Mouse (Mus musculus): ENCODE measurements at regions not wholly inside any gene's neighbourhood (a gene's known extent, or its start where the extent isn't known, plus 50 kb on each side); places are given as distances from the start of the nearest gene placed in this dataset.
"Not testable (repeated sequence)": the region's sequence is repeated elsewhere in the genome, so short reads cannot be mapped to it uniquely, and the experiment has no call there.

GRCm38 (mm10) chr1:79212471-79212870 lies 227.4 kb downstream of the Scg2 start:
- Histone ChIP-seq H3K36me3 (ENCODE audit: control insufficient read depth, insufficient read depth, low read length) (no peaks in the 10 kb centered on the region), H3K27me3 (ENCODE audit: control insufficient read depth, insufficient read depth, low read length) (peaks cover 2% of the 10 kb centered on the region; the same call in 1 of the 2 replicates), H3K9ac (ENCODE audit: low read depth, low read length) (no peak overlapping the region), H3K4me3 (ENCODE audit: insufficient read depth, low read depth, low read length) (no peak overlapping the region), H3K27ac (replicated peaks; ENCODE audit: insufficient read depth, low read depth, low read length) (no peak overlapping the region), H3K4me1 (ENCODE audit: control insufficient read depth, insufficient read depth, low read length) (no peaks in the 10 kb centered on the region), H3K79me2 (ENCODE audit: control insufficient read depth, insufficient read depth, low read length) (no peaks in the 10 kb centered on the region)
- 96% methylated on average over 5 of the region's 5 CpGs for WGBS
- no peak for TF ChIP-seq POLR2A (IDR thresholded peaks at IDR 0.05; ENCODE audit: extremely low read depth, insufficient read depth, low read length)
- TF ChIP-seq CTCF (IDR thresholded peaks at IDR 0.05; ENCODE audit: low read depth, low read length): no peak
- no peak for DNase-seq (ENCODE audit: extremely low read depth, low read depth, low spot score)

- H3K27ac ChIP-seq (replicated peaks; ENCODE audit: insufficient read depth, low read depth, low read length); H3K79me2 ChIP-seq (ENCODE audit: control insufficient read depth, insufficient read depth, low read length); H3K9ac ChIP-seq (ENCODE audit: low read depth, low read length); H3K4me3 ChIP-seq (ENCODE audit: insufficient read depth, low read depth, low read length); H3K4me1 ChIP-seq (ENCODE audit: control insufficient read depth, insufficient read depth, low read length); H3K27me3 ChIP-seq (ENCODE audit: control insufficient read depth, insufficient read depth, low read length); H3K36me3 ChIP-seq (ENCODE audit: control insufficient read depth, insufficient read depth, low read length); DNase-seq (ENCODE audit: extremely low read depth, low read depth, low spot score): not testable (repeated sequence)
- 91% methylated on average over 1 of the region's 1 CpGs for WGBS
These were observed 227.9 kb downstream of the Scg2 start for GRCm38 (mm10) chr1:79211981-79212380.

- Histone ChIP-seq H3K9ac (ENCODE audit: low read depth, low read length) (no peak overlapping the region), H3K79me2 (ENCODE audit: control insufficient read depth, insufficient read depth, low read length) (no peaks in the 10 kb centered on the region), H3K36me3 (ENCODE audit: control insufficient read depth, insufficient read depth, low read length) (no peaks in the 10 kb centered on the region), H3K4me1 (ENCODE audit: control insufficient read depth, insufficient read depth, low read length) (no peaks in the 10 kb centered on the region), H3K27me3 (ENCODE audit: control insufficient read depth, insufficient read depth, low read length) (no peaks in the 10 kb centered on the region), H3K27ac (replicated peaks; ENCODE audit: insufficient read depth, low read depth, low read length) (no peak overlapping the region), H3K4me3 (ENCODE audit: insufficient read depth, low read depth, low read length) (no peak overlapping the region)
- WGBS: 76% methylated on average over 1 of the region's 1 CpGs
- no peak for DNase-seq (ENCODE audit: extremely low read depth, low read depth, low spot score)
- TF ChIP-seq POLR2A (IDR thresholded peaks at IDR 0.05; ENCODE audit: extremely low read depth, insufficient read depth, low read length): no peak
- no peak for TF ChIP-seq CTCF (IDR thresholded peaks at IDR 0.05; ENCODE audit: low read depth, low read length)
These were observed 232.7 kb downstream of the Scg2 start for GRCm38 (mm10) chr1:79207207-79207606.

GRCm38 (mm10) chr1:79197682-79198081 lies 242.2 kb downstream of the Scg2 start:
- Histone ChIP-seq H3K4me3 (ENCODE audit: insufficient read depth, low read depth, low read length) (no peak overlapping the region), H3K36me3 (ENCODE audit: control insufficient read depth, insufficient read depth, low read length) (no peaks in the 10 kb centered on the region), H3K4me1 (ENCODE audit: control insufficient read depth, insufficient read depth, low read length) (no peaks in the 10 kb centered on the region), H3K27ac (replicated peaks; ENCODE audit: insufficient read depth, low read depth, low read length) (no peak overlapping the region), H3K27me3 (ENCODE audit: control insufficient read depth, insufficient read depth, low read length) (no peaks in the 10 kb centered on the region), H3K9ac (ENCODE audit: low read depth, low read length) (no peak overlapping the region), H3K79me2 (ENCODE audit: control insufficient read depth, insufficient read depth, low read length) (no peaks in the 10 kb centered on the region)
- DNase-seq (ENCODE audit: extremely low read depth, low read depth, low spot score): no peak
- 74% methylated on average over 3 of the region's 3 CpGs for WGBS
- no peak for TF ChIP-seq CTCF (IDR thresholded peaks at IDR 0.05; ENCODE audit: low read depth, low read length)
- TF ChIP-seq POLR2A (IDR thresholded peaks at IDR 0.05; ENCODE audit: extremely low read depth, insufficient read depth, low read length): no peak

GRCm38 (mm10) chr1:79191031-79191430 lies 248.9 kb downstream of the Scg2 start:
- no peak for DNase-seq (ENCODE audit: extremely low read depth, low read depth, low spot score)
- TF ChIP-seq CTCF (IDR thresholded peaks at IDR 0.05; ENCODE audit: low read depth, low read length): no peak
- TF ChIP-seq POLR2A (IDR thresholded peaks at IDR 0.05; ENCODE audit: extremely low read depth, insufficient read depth, low read length): no peak
- Histone ChIP-seq H3K79me2 (ENCODE audit: control insufficient read depth, insufficient read depth, low read length) (no peaks in the 10 kb centered on the region), H3K4me3 (ENCODE audit: insufficient read depth, low read depth, low read length) (no peak overlapping the region), H3K4me1 (ENCODE audit: control insufficient read depth, insufficient read depth, low read length) (no peaks in the 10 kb centered on the region), H3K36me3 (ENCODE audit: control insufficient read depth, insufficient read depth, low read length) (no peaks in the 10 kb centered on the region), H3K27ac (replicated peaks; ENCODE audit: insufficient read depth, low read depth, low read length) (no peak overlapping the region), H3K27me3 (ENCODE audit: control insufficient read depth, insufficient read depth, low read length) (no peaks in the 10 kb centered on the region), H3K9ac (ENCODE audit: low read depth, low read length) (no peak overlapping the region)
- WGBS: 59% methylated on average over 3 of the region's 3 CpGs

- no peaks in the 10 kb centered on the region for H3K27me3 ChIP-seq (ENCODE audit: control insufficient read depth, insufficient read depth, low read length)
- H3K79me2 ChIP-seq (ENCODE audit: control insufficient read depth, insufficient read depth, low read length): no peaks in the 10 kb centered on the region
- H3K9ac ChIP-seq (ENCODE audit: low read depth, low read length): no peak overlapping the region
- no peak overlapping the region for H3K4me3 ChIP-seq (ENCODE audit: insufficient read depth, low read depth, low read length)
- no peak for TF ChIP-seq CTCF (IDR thresholded peaks at IDR 0.05; ENCODE audit: low read depth, low read length)
- TF ChIP-seq POLR2A (IDR thresholded peaks at IDR 0.05; ENCODE audit: extremely low read depth, insufficient read depth, low read length): no peak
- H3K36me3 ChIP-seq (ENCODE audit: control insufficient read depth, insufficient read depth, low read length): no peaks in the 10 kb centered on the region
- DNase-seq (ENCODE audit: extremely low read depth, low read depth, low spot score): no peak
- no peaks in the 10 kb centered on the region for H3K4me1 ChIP-seq (ENCODE audit: control insufficient read depth, insufficient read depth, low read length)
- H3K27ac ChIP-seq (replicated peaks; ENCODE audit: insufficient read depth, low read depth, low read length): no peak overlapping the region
- 92% methylated on average over 5 of the region's 5 CpGs for WGBS
These were observed 256.1 kb downstream of the Scg2 start for GRCm38 (mm10) chr1:79183534-79184411.

All from liver, adult 2 months (tissue).